Mouse (Mus musculus) adrenal gland, adult (tissue): ENCODE data around the gene Rbbp6.

ENCODE experiments used
- DNase-seq, 2 experiments: peaks; one replicate each; pipeline ENCODE4 v3.0.0; 2022 to 2023; ENCODE audit warnings: low spot score in 1 of 2; ENCODE audit not compliant: inconsistent age in 2 of 2

Rbbp6 gene

GRCm38 (mm10) chr7:122965386-122965785 lies at the start of gene Rbbp6:
TSS of gene Rbbp6 (plus strand) at chr7:122965686.
- no peak for DNase-seq

- peak in 1 of 2 experiments; percentile 83 for DNase-seq
Observed at GRCm38 (mm10) chr7:122919728-122920582, 45.5 kb upstream of the Rbbp6 start.

GRCm38 (mm10) chr7:122921537-122921936 lies 43.9 kb upstream of the Rbbp6 start:
- no peak for DNase-seq

- DNase-seq = no peak
Observed at GRCm38 (mm10) chr7:122924256-122924655, 41.2 kb upstream of the Rbbp6 start.

- DNase-seq = no peak
Observed at GRCm38 (mm10) chr7:122930494-122930893, 35.0 kb upstream of the Rbbp6 start.

GRCm38 (mm10) chr7:122932171-122932570 lies 33.3 kb upstream of the Rbbp6 start:
- DNase-seq = no peak

- no peak for DNase-seq
Observed at GRCm38 (mm10) chr7:122936626-122937025, 28.9 kb upstream of the Rbbp6 start.

GRCm38 (mm10) chr7:122938197-122938596 lies 27.3 kb upstream of the Rbbp6 start:
- no peak for DNase-seq

- no peak for DNase-seq
Observed at GRCm38 (mm10) chr7:122939181-122939580, 26.3 kb upstream of the Rbbp6 start.

- DNase-seq = no peak
Observed at GRCm38 (mm10) chr7:122940371-122941075, 25.0 kb upstream of the Rbbp6 start.

GRCm38 (mm10) chr7:122942111-122942510 lies 23.4 kb upstream of the Rbbp6 start:
- DNase-seq = no peak

- peak; percentile 75 to 94 for DNase-seq
Observed at GRCm38 (mm10) chr7:122945149-122945548, 20.3 kb upstream of the Rbbp6 start.

GRCm38 (mm10) chr7:122949268-122949667 lies 16.2 kb upstream of the Rbbp6 start:
- DNase-seq = no peak

GRCm38 (mm10) chr7:122951464-122951863 lies 14.0 kb upstream of the Rbbp6 start:
- peak in 1 of 2 experiments; percentile 51 for DNase-seq

- peak; percentile 50 to 73 for DNase-seq
Observed at GRCm38 (mm10) chr7:122952066-122952465, 13.4 kb upstream of the Rbbp6 start.

- DNase-seq = no peak
Observed at GRCm38 (mm10) chr7:122954451-122955225, 10.8 kb upstream of the Rbbp6 start.

- DNase-seq = peak; percentile 48 to 83
Observed at GRCm38 (mm10) chr7:122955226-122955955, 10.1 kb upstream of the Rbbp6 start.

- DNase-seq = no peak
Observed at GRCm38 (mm10) chr7:122968751-122969150, 3.3 kb downstream of the Rbbp6 start.

GRCm38 (mm10) chr7:122969231-122970032 lies 3.9 kb downstream of the Rbbp6 start:
- peak; percentile 94 to 97 for DNase-seq
